Mouse (Mus musculus) bone marrow, adult 2 months (tissue): ENCODE results near the gene Serpina3j. TPM values are rescaled to one million over a fixed set of nuclear protein-coding genes. Genes with fewer than 3 reads are reported as not detected.

Experiments
- H3K27ac ChIP-seq: fragments of 200-500 bp; 2 replicates; pipeline ENCODE4 v1.5.1; 2012; ENCODE audit warnings: low read depth, mild to moderate bottlenecking, control low read depth, inconsistent platforms, low read length; ENCODE audit not compliant: control insufficient read depth, poor library complexity, insufficient read depth
- H3K4me1 ChIP-seq: fragments of 200-500 bp; 2 replicates; pipeline ENCODE4 v1.6.1; 2011; ENCODE audit warnings: low read length; ENCODE audit not compliant: control insufficient read depth, insufficient read depth
- H3K4me3 ChIP-seq: fragments of 200-500 bp; replicated peaks from 2 replicates; pipeline ENCODE3; 2011; ENCODE audit warnings: mild to moderate bottlenecking, low read depth, low read length, control low read depth; ENCODE audit not compliant: control insufficient read depth
- CTCF ChIP-seq: fragments of 200-500 bp; IDR thresholded peaks from 2 replicates; pipeline ENCODE4 v1.5.1; 2011; ENCODE audit warnings: low read length, control low read depth; ENCODE audit not compliant: control insufficient read depth, insufficient read depth
- POLR2A ChIP-seq: fragments of 200-500 bp; IDR thresholded peaks from 2 replicates; pipeline ENCODE4 v1.6.1; 2011; ENCODE audit warnings: low read depth, mild to moderate bottlenecking, control low read depth, low read length, borderline replicate concordance; ENCODE audit not compliant: control insufficient read depth
- WGBS: fragments of 180-500 bp; shearing (Covaris S2); methylation state at CpG from one replicate; pipeline ENCODE4 v1.1.7; 2018; 5-methylcytosine and 5-hydroxymethylcytosine counted together
- polyA plus RNA-seq: library from polyadenylated mRNA; stranded (reverse); fragments of >200 nt; gene quantifications from 2 replicates; pipeline ENCODE4 v1.2.4, GENCODE M21; 2011; ENCODE audit warnings: low replicate concordance; ENCODE audit not compliant: missing spikeins, insufficient read depth, insufficient read length

Serpina3j gene
- not detected in 2 replicates for polyA plus RNA-seq

- TF ChIP-seq CTCF = no peak
- no peak for TF ChIP-seq POLR2A
- Histone ChIP-seq H3K4me1 (no peaks in the 10 kb centered on the region), H3K27ac (no peak within 1 kb of the TSS), H3K4me3 (no peak within 1 kb of the TSS)
- 50% methylated on average over 1 of the region's 1 CpGs for WGBS
Measured at GRCm38 (mm10) chr12:104314253-104314652, at the start of gene Serpina3j. TSS of gene Serpina3j (plus strand) at chr12:104314553.

DNA sequence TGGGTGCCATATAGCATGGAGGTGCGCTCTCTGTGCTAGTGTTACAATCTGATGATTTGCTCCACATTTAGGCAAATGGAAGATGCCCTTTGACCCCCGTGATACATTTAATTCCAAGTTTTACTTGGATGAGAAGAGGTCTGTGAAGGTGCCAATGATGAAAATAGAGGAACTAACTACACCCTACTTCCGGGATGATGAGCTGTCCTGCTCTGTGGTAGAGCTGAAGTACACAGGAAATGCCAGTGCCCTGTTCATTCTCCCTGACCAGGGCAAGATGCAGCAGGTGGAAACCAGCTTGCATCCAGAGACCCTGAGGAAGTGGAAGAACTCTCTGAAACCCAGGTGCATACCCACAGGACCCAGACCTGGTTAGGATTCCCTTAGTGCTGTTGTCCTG lies 48.0 kb upstream of the Serpina3j start:
- TF ChIP-seq CTCF = no peak
- no peak for TF ChIP-seq POLR2A
- Histone ChIP-seq H3K4me1 (peaks cover 1% of the 10 kb centered on the region; the same call in 1 of the 2 replicates), H3K4me3 (no peak overlapping the region), H3K27ac (no peak overlapping the region)
- 48% methylated on average over 3 of the region's 3 CpGs for WGBS

DNA sequence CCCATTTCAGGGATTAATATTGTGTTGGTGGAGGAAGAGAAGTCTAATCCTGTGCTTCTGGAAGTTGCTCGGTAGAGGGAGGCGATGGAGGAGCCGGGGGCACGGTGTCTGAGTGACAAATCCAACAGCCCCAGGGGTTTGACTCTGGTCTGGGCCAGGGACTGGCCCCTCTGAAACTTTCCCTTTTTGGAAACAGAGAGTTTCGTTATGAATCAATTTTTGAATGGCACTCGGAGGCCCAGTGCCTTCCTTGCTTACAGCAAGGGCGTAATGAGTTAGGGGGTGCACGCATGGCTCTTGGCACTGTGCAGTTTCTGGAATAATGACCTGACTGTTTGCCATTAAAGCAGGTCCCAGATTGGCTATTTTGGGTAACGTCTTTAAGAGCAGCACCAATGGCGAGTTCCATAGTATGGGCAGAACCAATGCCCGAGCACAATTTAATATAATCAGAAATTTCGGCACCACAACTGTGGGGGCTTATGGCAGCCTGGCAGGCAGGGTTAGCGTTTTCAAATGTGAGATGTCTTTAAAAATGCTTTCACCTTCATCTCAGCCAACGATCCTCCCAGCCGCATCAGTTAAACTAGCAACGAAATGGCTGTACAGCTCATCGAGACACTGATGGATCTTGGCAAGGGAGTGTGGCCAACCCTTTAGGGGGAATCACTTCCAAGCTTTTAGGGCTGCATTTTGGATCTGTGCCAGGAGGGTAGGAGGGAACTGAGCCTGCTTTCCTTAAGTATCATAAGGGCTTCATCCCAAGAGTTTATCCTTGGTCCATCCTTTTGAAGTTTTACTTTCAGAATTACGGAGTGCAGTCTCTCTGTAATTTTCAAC lies 35.9 kb upstream of the Serpina3j start:
- Histone ChIP-seq H3K4me1 (no peaks in the 10 kb centered on the region), H3K27ac (no peak overlapping the region), H3K4me3 (no peak overlapping the region)
- 86% methylated on average over 18 of the region's 18 CpGs for WGBS
- TF ChIP-seq CTCF = no peak
- TF ChIP-seq POLR2A = no peak

GRCm38 (mm10) chr12:104279056-104279435 lies 35.3 kb upstream of the Serpina3j start:
- H3K27ac ChIP-seq = no peak overlapping the region
- no peak overlapping the region for H3K4me3 ChIP-seq
- H3K4me1 ChIP-seq = no peaks in the 10 kb centered on the region
- TF ChIP-seq CTCF = no peak
- TF ChIP-seq POLR2A = no peak
- WGBS = 55% methylated on average over 3 of the region's 3 CpGs

- Histone ChIP-seq H3K4me1 (no peaks in the 10 kb centered on the region), H3K4me3 (no peak overlapping the region), H3K27ac (no peak overlapping the region)
- WGBS = 82% methylated on average over 11 of the region's 11 CpGs
- TF ChIP-seq POLR2A (no peak), CTCF (no peak)
Measured at GRCm38 (mm10) chr12:104283380-104283779, 31.0 kb upstream of the Serpina3j start.

- Histone ChIP-seq H3K27ac (no peak overlapping the region), H3K4me3 (no peak overlapping the region), H3K4me1 (no peaks in the 10 kb centered on the region)
- TF ChIP-seq POLR2A (no peak), CTCF (no peak)
Measured at GRCm38 (mm10) chr12:104288336-104288735, 26.0 kb upstream of the Serpina3j start.

- no peak overlapping the region for H3K27ac ChIP-seq
- TF ChIP-seq POLR2A = no peak
- TF ChIP-seq CTCF = no peak
- no peaks in the 10 kb centered on the region for H3K4me1 ChIP-seq
- H3K4me3 ChIP-seq = no peak overlapping the region
- 28% methylated on average over 4 of the region's 4 CpGs for WGBS
Measured at GRCm38 (mm10) chr12:104289872-104290271, 24.5 kb upstream of the Serpina3j start.

DNA sequence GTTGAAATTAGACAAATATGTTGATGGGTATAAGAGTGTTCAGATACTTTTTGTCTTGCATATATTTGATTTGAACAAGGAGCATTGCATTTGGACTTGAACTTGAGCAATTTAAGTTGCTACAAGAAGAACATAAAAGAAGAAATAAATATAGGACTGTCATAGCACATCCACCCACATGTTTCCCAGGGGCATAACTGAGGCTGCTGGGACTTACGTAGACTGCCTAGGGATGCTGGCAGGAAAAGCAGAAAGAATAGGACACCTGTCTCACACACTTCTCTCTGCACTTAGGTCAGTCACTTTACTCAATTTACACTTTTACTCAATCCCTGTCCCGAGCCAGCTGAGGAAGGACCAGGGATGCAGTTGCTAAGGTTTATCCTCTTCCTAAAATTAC lies 20.4 kb upstream of the Serpina3j start:
- Histone ChIP-seq H3K4me1 (no peaks in the 10 kb centered on the region), H3K27ac (no peak overlapping the region), H3K4me3 (no peak overlapping the region)
- TF ChIP-seq POLR2A (no peak), CTCF (no peak)
- WGBS = 79% methylated on average over 2 of the region's 2 CpGs

GRCm38 (mm10) chr12:104298049-104298448 lies 16.3 kb upstream of the Serpina3j start:
- no peak overlapping the region for H3K27ac ChIP-seq
- 86% methylated on average over 2 of the region's 2 CpGs for WGBS

More at GRCm38 (mm10) chr12:104298049-104298448, 16.3 kb upstream of the Serpina3j start:
- Histone ChIP-seq H3K4me1 (no peaks in the 10 kb centered on the region), H3K4me3 (no peak overlapping the region)
- TF ChIP-seq CTCF = no peak
- no peak for TF ChIP-seq POLR2A
